Mouse (Mus musculus) ES-E14 (cell line): ENCODE results near the gene 4933425L06Rik.

Source experiments
- CHD2 ChIP-seq: IDR thresholded peaks from 2 replicates; pipeline ENCODE4 v1.6.1; 2014; ENCODE audit warnings: mild to moderate bottlenecking, low read depth, low read length, inconsistent platforms
- HCFC1 ChIP-seq: IDR thresholded peaks from 2 replicates; pipeline ENCODE4 v1.6.1; 2012; ENCODE audit warnings: low read length, inconsistent platforms, borderline replicate concordance; ENCODE audit not compliant: insufficient read depth
- MAFK ChIP-seq: IDR thresholded peaks from 2 replicates; pipeline ENCODE4 v1.6.1; 2014; ENCODE audit warnings: mild to moderate bottlenecking, low read depth, low read length, inconsistent platforms; ENCODE audit not compliant: insufficient read depth
- ZC3H11A ChIP-seq: IDR thresholded peaks from 2 replicates; pipeline ENCODE4 v1.6.1; 2012; ENCODE audit warnings: low read depth, mild to moderate bottlenecking, inconsistent platforms, low read length, borderline replicate concordance
- ZNF384 ChIP-seq: IDR thresholded peaks from 2 replicates; pipeline ENCODE4 v1.6.1; 2012; ENCODE audit warnings: low read depth, low read length, inconsistent platforms

- TF ChIP-seq ZC3H11A (no peak), MAFK (no peak), ZNF384 (no peak), HCFC1 (no peak), CHD2 (no peak)
Measured at GRCm38 (mm10) chr13:105132776-105133175, 50.9 kb downstream of the 4933425L06Rik start.
